Mouse (Mus musculus) lung, postnatal 4 days (tissue): Measurements from ENCODE around the gene Accsl.

Experiments used
- DNase-seq, 2 experiments: peaks; one replicate each; pipeline ENCODE4 v3.0.0; 2021

The Accsl gene

DNA sequence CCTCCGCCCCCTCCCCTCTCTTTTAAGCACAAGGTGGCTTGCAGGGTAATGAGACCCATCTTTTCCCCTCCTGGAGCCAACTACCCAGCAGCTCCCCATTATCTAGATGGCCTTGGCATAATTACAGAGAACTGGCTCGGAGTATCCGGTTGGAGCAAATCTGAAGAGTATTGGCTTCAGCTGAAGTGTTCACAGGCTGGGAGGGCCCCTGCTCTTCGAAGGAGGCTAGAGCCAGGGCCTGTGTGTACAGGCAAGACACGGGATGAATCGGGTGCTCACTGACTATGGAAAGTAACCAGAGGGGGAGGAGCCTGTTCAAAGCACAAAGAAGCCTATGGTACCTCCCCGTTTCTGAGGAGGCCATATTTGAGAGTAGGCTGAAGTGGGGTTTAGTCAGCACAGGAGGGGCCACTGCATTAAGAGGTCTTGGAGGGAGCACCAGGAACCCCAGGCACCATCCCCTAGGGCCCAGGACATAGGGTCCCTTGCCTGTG, at the start of gene Accsl:
Gene Accsl (minus strand): TSS at position 51 of the 494 bp plus-strand sequence.
- no peak for DNase-seq

GRCm38 (mm10) chr2:93913552-93913951, 44.6 kb upstream of the Accsl start:
- DNase-seq, result no peak

DNA sequence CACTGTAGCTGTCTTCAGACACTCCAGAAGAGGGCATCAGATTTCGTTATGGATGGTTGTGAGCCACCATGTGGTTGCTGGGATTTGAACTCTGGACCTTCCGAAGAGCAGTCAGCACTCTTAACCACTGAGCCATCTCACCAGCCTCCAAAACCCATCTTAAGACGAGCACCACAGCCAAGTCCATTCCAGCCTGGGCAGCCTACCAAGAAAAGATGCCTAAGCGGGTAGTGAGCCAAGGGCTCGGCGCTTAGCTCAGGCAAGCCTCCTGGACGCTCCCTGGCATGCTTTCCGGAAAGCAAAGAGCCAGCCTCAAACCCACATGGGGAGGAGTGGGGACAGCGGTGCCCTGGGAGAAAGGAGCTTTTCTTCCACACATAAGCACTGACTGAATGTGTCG, 43.0 kb upstream of the Accsl start:
- peak; percentile 34 to 64 for DNase-seq

- no peak for DNase-seq
Observed at GRCm38 (mm10) chr2:93909716-93910115, 40.8 kb upstream of the Accsl start.

DNA sequence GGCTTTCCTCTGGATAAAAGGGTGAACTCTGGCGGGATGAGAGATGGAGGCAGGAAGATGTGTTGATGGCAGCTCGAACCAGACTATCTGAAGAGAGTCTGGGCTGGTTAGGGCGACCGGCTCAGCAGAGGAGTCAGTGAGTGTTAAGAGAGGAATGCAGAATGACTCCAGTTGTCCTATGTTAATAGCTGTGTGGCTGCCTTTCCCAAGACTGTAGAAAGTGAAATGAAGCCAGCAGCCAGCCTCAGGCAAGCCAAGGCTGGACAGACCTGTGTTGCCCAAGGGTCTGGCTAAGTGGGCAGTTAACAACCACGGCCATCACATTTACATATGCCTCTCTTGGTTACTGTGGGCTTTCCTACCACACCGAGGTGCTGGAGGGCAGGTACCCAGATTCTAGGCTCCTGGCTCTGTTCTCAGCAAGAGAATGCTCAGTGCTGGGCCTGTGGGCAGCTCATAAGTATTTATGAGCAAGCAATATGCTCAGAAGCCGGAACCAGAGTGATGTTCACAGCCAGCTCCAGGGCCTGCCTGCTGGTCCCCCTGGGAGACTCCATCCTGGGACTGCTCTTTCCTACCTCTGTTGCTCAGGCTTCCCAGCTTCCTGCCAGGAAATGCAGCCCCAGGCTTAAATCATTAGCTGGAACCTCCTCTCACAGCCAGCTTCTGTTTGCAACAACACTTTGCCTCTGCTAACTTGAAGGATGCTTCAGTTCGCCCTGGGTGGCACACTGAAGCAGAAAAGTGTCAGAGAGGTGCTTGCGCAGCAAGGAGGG, 38.8 kb upstream of the Accsl start:
- no peak for DNase-seq

DNA sequence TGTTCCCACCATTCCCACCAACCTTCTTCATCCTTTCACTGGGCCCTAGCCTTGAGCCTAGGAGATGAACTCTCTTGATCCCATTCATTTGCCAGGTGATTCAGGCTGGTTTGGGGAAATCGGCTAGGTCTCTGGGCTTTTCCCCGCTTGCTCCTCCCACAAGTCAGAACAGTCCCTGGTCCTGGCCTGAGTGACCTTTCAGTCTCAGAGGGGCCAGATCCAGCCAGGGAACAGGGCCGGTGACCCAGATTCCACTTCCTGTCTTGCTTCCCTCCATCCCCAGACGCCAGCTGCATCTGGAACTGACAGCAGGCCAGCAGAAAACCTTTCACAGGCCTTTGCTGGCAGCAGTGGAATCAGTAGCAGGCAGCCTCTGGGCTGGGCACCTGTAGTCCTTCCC, 37.4 kb upstream of the Accsl start:
- DNase-seq, result no peak

- peak in 1 of 2 experiments; percentile 37 for DNase-seq
Observed at GRCm38 (mm10) chr2:93903415-93903814, 34.5 kb upstream of the Accsl start.

DNA sequence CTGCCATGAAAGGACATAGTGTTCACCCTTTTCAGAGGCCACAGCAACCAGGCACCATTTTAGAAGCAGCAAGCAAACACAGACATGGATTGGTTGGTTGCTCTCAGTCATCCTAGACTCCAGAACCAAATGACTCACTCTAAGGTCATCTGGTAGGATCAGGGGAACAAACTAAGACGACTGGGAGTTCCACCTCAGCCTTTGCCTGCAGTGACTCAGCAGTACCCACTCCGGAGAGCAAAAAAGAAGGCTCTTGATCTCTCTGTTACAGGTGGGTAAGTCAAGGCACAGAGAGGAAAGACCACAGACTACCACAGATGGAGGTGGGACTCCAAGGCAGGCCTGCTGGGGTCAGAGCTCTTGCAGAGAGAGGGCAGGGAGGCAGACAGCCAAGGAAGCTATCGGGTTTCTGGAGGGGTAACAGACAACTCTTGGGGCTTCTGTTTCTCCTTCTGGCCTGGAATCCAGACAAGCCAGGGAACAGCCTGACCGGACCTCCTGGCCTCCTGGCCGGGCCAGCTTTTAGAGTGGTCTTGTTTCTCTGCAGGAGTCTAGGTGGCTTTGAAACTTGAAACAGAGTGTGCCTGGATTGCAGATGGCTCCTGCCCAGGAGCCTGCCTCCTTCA, 33.8 kb upstream of the Accsl start:
- no peak for DNase-seq

- DNase-seq, result no peak
Observed at GRCm38 (mm10) chr2:93899397-93900380, 30.7 kb upstream of the Accsl start.

GRCm38 (mm10) chr2:93891611-93892280, 22.8 kb upstream of the Accsl start:
- peak; percentile 80 to 88 for DNase-seq

DNA sequence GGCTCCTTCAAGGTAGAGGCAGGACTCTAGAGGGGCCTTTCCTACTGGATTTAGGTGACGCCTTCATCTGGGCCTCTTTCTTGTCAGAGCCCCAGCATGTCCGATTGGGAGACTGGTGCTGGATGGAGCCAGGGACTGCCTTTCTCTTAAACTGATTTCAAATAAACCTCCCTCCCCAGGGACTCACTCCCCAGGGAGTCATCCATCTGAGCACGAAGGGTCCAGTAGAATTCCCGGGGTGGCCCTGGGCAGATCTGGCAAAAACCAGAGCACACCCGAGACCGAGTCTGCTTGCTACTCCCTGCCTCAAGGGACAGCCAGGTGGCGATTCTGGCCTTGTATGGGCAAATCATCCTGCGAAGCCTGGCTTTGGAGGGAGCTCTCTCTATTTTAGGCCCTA, 21.2 kb upstream of the Accsl start:
- DNase-seq, result no peak

GRCm38 (mm10) chr2:93889071-93889470, 20.1 kb upstream of the Accsl start:
- DNase-seq, result no peak

GRCm38 (mm10) chr2:93888366-93888765, 19.4 kb upstream of the Accsl start:
- DNase-seq, result no peak

DNA sequence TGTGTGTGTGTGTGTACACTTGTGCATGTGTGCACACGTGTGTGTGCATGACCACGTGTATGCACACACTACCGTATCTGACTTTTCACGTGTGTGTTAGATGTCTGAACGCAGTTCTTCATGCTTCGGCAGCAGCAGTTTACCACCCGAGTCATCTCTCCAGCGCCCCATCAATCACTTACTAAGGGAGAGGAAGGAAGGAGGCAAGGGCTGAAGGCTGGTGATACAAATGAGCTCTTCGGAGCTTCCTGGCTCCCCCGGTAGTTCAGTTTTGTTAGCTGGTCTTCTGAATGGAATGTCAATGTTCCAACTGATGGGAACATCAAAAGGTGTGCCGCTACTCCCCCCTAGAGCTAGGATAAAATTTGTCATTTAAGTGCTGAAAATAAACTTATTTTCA, 18.3 kb upstream of the Accsl start:
- DNase-seq, result peak; percentile 52 to 62

DNA sequence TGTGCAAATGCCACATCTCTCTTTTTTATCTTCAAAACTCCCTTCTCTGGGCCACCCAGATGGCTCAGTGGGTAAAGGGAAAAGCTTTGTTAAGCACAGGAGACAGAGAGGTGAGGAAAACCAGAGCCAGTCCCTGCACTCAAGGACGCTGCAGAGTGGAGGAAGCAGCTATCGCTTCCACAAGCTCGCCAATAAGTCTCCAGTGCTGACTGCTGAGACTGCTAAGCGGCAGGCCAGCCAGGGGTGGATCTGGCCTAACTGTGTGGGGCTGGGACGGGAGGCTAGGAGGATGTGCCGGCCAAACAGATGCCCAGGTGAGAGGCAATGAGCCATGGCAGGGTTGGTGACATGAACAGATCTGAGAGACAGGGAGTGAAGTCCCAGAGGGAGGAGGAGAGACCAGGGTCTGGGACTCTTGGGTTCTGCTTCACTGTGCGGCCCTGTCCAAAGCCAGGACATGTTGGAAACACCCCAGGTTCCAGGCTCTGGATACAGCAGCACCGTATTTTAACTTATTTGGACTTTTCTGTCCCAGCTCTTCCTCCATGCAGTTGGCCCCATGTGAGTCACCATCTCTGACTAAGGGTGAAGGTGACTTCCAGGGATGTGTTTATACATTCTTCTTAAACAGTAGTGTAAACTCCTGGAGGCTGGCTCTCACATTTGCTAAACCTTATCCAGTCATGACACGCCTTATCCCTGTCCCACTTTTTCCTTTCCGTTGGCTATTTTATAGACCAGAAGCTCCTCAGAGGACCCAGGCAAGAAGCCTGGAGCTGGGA, 17.2 kb upstream of the Accsl start:
- no peak for DNase-seq

- DNase-seq, result no peak
Observed at GRCm38 (mm10) chr2:93883066-93883465, 14.1 kb upstream of the Accsl start.

DNA sequence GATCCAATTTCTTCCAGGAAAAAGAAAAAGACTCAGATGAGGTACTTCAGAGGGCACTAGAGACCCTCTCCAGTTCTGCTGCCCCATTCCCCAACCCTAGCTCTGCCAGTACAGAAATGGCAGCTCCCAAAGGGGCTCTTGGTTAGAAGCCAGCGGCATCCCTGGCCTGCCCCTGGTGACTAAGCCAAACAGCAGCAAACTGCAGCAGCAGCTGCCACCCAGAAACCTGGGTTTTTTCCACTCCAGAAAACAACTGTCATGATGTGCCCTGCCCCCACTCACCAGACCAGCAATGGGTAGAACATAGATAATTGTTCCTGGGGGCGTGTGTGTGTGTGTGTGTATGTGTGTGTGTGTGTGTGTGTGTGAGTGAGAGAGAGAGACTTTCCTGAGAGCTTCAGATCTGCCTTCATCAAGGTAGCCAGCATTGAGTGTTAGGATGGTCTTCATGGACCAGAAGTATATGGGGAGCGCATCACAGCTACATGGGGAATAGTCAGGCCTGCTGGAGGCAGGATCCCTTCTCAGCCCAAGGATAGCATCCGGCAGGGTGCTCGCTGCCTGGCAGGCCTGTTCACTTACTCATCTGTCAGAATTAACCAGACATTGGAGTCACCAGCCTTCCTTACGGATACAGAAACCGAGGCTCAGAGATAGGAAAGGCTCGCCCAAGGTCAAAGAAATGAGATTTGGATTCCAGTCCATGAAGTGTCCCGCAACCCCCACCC, 12.8 kb upstream of the Accsl start:
- DNase-seq, result no peak

GRCm38 (mm10) chr2:93880981-93881380, 12.0 kb upstream of the Accsl start:
- no peak for DNase-seq

- no peak for DNase-seq
Observed at GRCm38 (mm10) chr2:93880450-93880849, 11.5 kb upstream of the Accsl start.

DNA sequence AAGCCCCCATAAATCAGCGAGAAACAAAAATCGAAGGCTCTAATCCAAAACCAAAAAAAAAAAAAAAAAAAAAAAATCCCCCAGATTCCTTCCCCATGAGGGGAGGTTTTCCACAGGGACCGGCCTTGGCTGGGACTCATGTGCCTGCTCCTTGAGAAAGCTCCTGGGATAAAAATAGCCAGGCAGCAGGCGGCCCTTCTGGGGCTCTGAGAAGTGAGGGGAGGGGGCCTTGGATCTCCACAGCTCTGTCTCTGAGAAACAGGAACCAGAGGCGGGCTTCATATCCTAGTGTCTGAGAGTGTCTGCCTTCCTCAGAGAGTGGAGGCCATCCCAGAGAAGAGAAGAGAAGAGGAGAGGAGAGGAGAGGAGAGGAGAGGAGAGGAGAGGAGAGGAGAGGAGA, 8.0 kb upstream of the Accsl start:
- DNase-seq, result peak in 1 of 2 experiments; percentile 64

DNA sequence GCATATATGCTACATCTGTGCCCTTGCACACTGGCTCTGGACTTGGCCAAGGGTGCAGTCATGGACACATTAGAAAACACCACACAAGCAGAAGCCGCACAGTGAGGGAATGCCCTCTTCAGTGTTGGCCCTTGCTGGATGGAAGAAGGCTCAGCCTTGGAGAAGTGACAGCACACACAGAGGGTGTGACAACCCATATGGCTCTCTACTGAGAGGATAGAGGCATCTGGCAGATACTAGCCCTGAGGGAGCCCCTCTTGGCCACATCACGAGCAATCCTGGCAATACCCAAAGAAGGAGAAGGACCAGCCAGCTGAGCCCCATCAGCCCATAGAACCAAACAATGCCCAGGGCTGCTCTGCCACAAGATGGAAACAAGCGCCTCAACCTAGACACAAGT, 5.6 kb upstream of the Accsl start:
- no peak for DNase-seq
